Mouse (Mus musculus) heart, embryonic 11.5 days (tissue): ENCODE results near the gene Bora. TPM values are rescaled to one million over a fixed set of nuclear protein-coding genes. Genes with fewer than 3 reads are reported as not detected.
A peak's percentile ranks its signal among the peaks of the same experiment; 100 is the strongest.

Experiments used
- ATAC-seq: fragments of 200-750 bp; cut with Nextera tagmentation; replicated peaks from 2 replicates; pipeline ENCODE4 v1.8.0; 2017; ENCODE audit warnings: moderate library complexity; ENCODE audit not compliant: insufficient number of reproducible peaks, low FRiP score, low TSS enrichment
- H3K27ac ChIP-seq: fragments of 300-500 bp; sonication (generic); 2 replicates; pipeline ENCODE4 v1.5.1; 2014; ENCODE audit warnings: mild to moderate bottlenecking, low read depth, low read length
- H3K27me3 ChIP-seq: fragments of 300-500 bp; sonication (generic); 2 replicates; pipeline ENCODE4 v1.6.1; 2014; ENCODE audit warnings: mild to moderate bottlenecking, low read length, mixed read lengths; ENCODE audit not compliant: control insufficient read depth, insufficient read depth
- H3K36me3 ChIP-seq: fragments of 300-500 bp; sonication (generic); 2 replicates; pipeline ENCODE4 v1.6.1; 2014; ENCODE audit warnings: mild to moderate bottlenecking, low read length, moderate library complexity, mixed read lengths; ENCODE audit not compliant: control insufficient read depth, insufficient read depth
- H3K4me1 ChIP-seq: fragments of 300-500 bp; sonication (generic); 2 replicates; pipeline ENCODE4 v1.6.1; 2014; ENCODE audit warnings: low read length; ENCODE audit not compliant: control insufficient read depth, insufficient read depth
- H3K4me2 ChIP-seq: fragments of 300-500 bp; sonication (generic); 2 replicates; pipeline ENCODE4 v1.6.1; 2014; ENCODE audit warnings: mild to moderate bottlenecking, moderate library complexity
- H3K4me3 ChIP-seq: fragments of 300-500 bp; sonication (generic); 2 replicates; pipeline ENCODE4 v1.5.1; 2014; ENCODE audit warnings: low read depth, low read length
- H3K9ac ChIP-seq: fragments of 300-500 bp; sonication (generic); 2 replicates; pipeline ENCODE4 v1.6.1; 2014; ENCODE audit warnings: mild to moderate bottlenecking, low read depth, low read length, moderate library complexity
- H3K9me3 ChIP-seq: fragments of 300-500 bp; sonication (generic); replicated peaks from 2 replicates; pipeline ENCODE4 v1.6.1; 2016; ENCODE audit warnings: low read length; ENCODE audit not compliant: control insufficient read depth
- WGBS: fragments of 180-500 bp; shearing (Covaris S2); extraction: QIAGEN DNeasy Blood & Tissue Kit; methylation state at CpG from one replicate; pipeline ENCODE4 v1.1.7; 2014; ENCODE audit not compliant: insufficient replicate concordance; 5-methylcytosine and 5-hydroxymethylcytosine counted together
- polyA plus RNA-seq: library from polyadenylated mRNA; unstranded; fragments of >200 nt; fragmentation: Nextera tagmentation; extraction: Ambion mirVana; gene quantifications from 2 replicates; pipeline ENCODE4 v1.2.1, GENCODE M21; 2014

Gene Bora
- polyA plus RNA-seq, 1 experiment from 2014 or later = 51.9 TPM

- no peaks in the 10 kb centered on the region for H3K9me3 ChIP-seq
- peak; percentile 99 for ATAC-seq
- no peaks in the 10 kb centered on the region for H3K27me3 ChIP-seq
- H3K4me2 ChIP-seq = peak within 1 kb of the TSS; percentile 78
- WGBS = under 1% methylated on average over 70 of the region's 73 CpGs
- H3K27ac ChIP-seq = peak within 1 kb of the TSS; percentile 71
- peak within 1 kb of the TSS; percentile 95 for H3K4me3 ChIP-seq
- H3K4me1 ChIP-seq = 0 out of 2 replicates have a peak, but pooled peaks cover 6% of the 10 kb centered on the region
- peak within 1 kb of the TSS; percentile 93 for H3K9ac ChIP-seq
- H3K36me3 ChIP-seq = peaks cover 8% of the 10 kb centered on the region
Observed at GRCm38 (mm10) chr14:99099267-99099966, 53.4 kb downstream of the Bora start, which contains the start of the genes Pibf1 and Dis3. Pibf1 (plus strand) TSS chr14:99099424. Dis3 (minus strand) TSS chr14:99099770.

GRCm38 (mm10) chr14:99099967-99100587 lies 54.1 kb downstream of the Bora start:
- Histone ChIP-seq H3K27me3 (no peaks in the 10 kb centered on the region), H3K36me3 (peaks cover 8% of the 10 kb centered on the region), H3K4me1 (0 out of 2 replicates have a peak, but pooled peaks cover 6% of the 10 kb centered on the region), H3K9me3 (no peaks in the 10 kb centered on the region), H3K9ac (peak overlapping the region; percentile 64; the same call in 1 of the 2 replicates), H3K4me2 (peak overlapping the region; percentile 62), H3K4me3 (peak overlapping the region; percentile 95), H3K27ac (no peak overlapping the region)
- no peak for ATAC-seq
- 6% methylated on average over 20 of the region's 20 CpGs for WGBS

DNA sequence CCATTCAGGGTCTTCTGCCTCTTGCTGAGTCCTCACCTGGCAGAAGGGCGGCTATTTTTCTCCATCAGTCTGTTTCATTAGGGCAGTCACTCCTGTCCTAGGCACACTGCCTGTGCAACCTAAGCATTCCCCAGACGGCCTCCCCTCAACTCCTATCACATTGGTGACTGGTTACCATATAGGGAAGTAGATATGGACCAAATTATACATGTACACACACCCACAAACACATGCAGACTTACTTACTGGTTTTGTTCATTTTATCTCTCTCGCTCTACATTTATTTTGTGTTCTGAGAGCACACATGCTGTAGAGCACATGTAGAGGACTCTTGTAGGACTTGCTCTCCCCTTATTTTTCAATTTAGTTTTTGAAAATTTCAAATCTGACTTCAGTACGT lies 57.0 kb downstream of the Bora start:
- H3K27me3 ChIP-seq = no peaks in the 10 kb centered on the region
- 0 out of 2 replicates have a peak, but pooled peaks cover 6% of the 10 kb centered on the region for H3K4me1 ChIP-seq
- H3K4me2 ChIP-seq = no peak overlapping the region
- 83% methylated on average over 4 of the region's 4 CpGs for WGBS
- H3K9ac ChIP-seq = no peak overlapping the region
- H3K36me3 ChIP-seq = peaks cover 2% of the 10 kb centered on the region; the same call in 1 of the 2 replicates
- no peak overlapping the region for H3K27ac ChIP-seq
- ATAC-seq = no peak
- H3K9me3 ChIP-seq = no peaks in the 10 kb centered on the region
- no peak overlapping the region for H3K4me3 ChIP-seq

DNA sequence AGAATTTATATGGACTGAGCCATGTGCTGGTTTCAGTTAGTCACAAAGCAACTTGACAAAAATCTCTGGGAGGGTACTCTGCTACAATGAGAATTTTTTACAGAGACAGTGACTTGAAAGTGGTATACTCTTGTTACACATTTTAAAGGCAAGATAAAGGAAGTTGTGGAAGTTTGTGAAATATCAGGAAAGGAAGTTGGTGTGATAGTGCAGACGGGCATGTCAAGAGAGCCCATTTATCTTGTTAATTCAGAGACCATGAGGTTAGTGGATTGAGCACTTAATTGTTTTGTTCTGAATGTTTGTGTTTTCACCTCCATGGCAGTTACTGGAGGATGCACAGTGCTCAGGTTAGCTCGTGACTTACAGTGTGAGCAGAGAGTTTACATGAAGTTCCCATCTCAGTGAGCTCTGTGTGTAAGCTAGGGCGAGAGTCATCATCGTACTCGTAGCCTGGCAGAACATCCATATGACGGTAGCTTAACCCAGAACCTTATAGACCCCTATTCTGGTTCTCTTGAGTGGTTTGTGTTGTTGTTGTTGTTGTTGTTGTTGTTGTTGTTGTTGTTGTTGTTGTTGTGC lies 58.6 kb downstream of the Bora start:
- no peaks in the 10 kb centered on the region for H3K9me3 ChIP-seq
- H3K4me1 ChIP-seq = no peaks in the 10 kb centered on the region
- H3K27me3 ChIP-seq = no peaks in the 10 kb centered on the region
- H3K4me2 ChIP-seq = no peak overlapping the region
- H3K27ac ChIP-seq = no peak overlapping the region
- WGBS = 85% methylated on average over 6 of the region's 6 CpGs
- H3K4me3 ChIP-seq = no peak overlapping the region
- H3K9ac ChIP-seq = no peak overlapping the region
- peaks cover 10% of the 10 kb centered on the region; the same call in 1 of the 2 replicates for H3K36me3 ChIP-seq
- ATAC-seq = no peak

DNA sequence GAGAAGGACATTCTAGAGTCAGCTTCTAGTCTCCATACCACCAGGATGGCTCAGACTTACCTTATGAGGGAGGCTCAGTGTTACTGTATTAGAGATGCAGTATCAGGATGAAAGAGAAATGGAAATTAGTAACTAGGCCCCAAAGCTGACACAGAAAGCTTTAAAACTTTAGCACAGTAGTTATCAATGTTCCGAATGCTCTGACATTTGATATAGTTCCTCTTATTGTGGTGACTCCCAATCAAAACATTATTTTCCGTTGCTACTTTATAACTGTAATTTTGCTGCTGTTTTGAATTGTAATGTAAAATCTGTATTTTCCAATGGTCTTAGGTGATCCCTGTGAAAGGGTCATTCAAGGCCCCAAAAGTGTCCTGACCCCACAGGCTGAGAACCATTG lies 60.6 kb downstream of the Bora start:
- Histone ChIP-seq H3K4me1 (no peaks in the 10 kb centered on the region), H3K27ac (no peak overlapping the region), H3K36me3 (peaks cover 12% of the 10 kb centered on the region), H3K27me3 (no peaks in the 10 kb centered on the region), H3K4me3 (no peak overlapping the region), H3K9ac (no peak overlapping the region), H3K9me3 (no peaks in the 10 kb centered on the region), H3K4me2 (no peak overlapping the region)
- 81% methylated on average over 2 of the region's 2 CpGs for WGBS
- no peak for ATAC-seq

GRCm38 (mm10) chr14:99107631-99108187 lies 61.7 kb downstream of the Bora start:
- ATAC-seq = no peak
- peaks cover 12% of the 10 kb centered on the region for H3K36me3 ChIP-seq
- no peak overlapping the region for H3K9ac ChIP-seq
- no peaks in the 10 kb centered on the region for H3K9me3 ChIP-seq
- H3K4me2 ChIP-seq = no peak overlapping the region
- 89% methylated on average over 2 of the region's 2 CpGs for WGBS
- no peaks in the 10 kb centered on the region for H3K27me3 ChIP-seq
- H3K4me1 ChIP-seq = no peaks in the 10 kb centered on the region
- H3K27ac ChIP-seq = no peak overlapping the region
- no peak overlapping the region for H3K4me3 ChIP-seq

GRCm38 (mm10) chr14:99108762-99109161 lies 62.7 kb downstream of the Bora start:
- H3K9ac ChIP-seq = no peak overlapping the region
- H3K27me3 ChIP-seq = no peaks in the 10 kb centered on the region
- 83% methylated on average over 6 of the region's 6 CpGs for WGBS
- H3K4me3 ChIP-seq = no peak overlapping the region
- no peak for ATAC-seq
- no peak overlapping the region for H3K27ac ChIP-seq
- H3K4me1 ChIP-seq = no peaks in the 10 kb centered on the region
- H3K36me3 ChIP-seq = peaks cover 15% of the 10 kb centered on the region
- no peaks in the 10 kb centered on the region for H3K9me3 ChIP-seq
- no peak overlapping the region for H3K4me2 ChIP-seq

DNA sequence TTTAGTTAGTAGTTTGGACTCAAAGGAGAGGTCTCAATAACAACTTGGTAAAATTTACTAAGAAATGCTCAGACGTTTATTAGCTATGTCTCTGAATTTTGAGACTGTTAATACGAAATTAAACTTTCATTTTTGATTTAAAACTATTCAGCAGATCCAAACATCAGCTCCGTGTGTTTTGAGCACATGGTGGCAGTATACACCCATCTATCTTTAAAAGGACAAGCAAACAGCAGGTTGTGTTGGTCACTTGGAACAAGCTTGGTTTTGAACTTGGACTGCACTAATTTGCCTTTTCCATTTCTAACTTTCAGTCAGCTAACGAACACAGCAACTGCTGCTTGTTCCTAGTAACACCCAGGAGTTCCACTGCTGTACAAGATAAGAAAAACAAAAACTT lies 71.6 kb downstream of the Bora start:
- Histone ChIP-seq H3K27ac (no peak overlapping the region), H3K4me2 (no peak overlapping the region), H3K36me3 (peaks cover 11% of the 10 kb centered on the region; the same call in 1 of the 2 replicates), H3K27me3 (no peaks in the 10 kb centered on the region), H3K4me3 (no peak overlapping the region), H3K4me1 (no peaks in the 10 kb centered on the region), H3K9me3 (no peaks in the 10 kb centered on the region), H3K9ac (no peak overlapping the region)
- WGBS = 80% methylated on average over 4 of the region's 4 CpGs
- ATAC-seq = no peak
